Mouse (Mus musculus) cerebellum, adult 2 months (tissue): Measurements from ENCODE around the gene Tmem120b.

Experiments
- CTCF ChIP-seq: fragments of 200-500 bp; IDR thresholded peaks from 2 replicates; pipeline ENCODE4 v1.5.1; 2011; ENCODE audit warnings: low read depth, mild to moderate bottlenecking, control low read depth, low read length, moderate library complexity, borderline replicate concordance; ENCODE audit not compliant: insufficient read depth
- POLR2A ChIP-seq: fragments of 200-500 bp; IDR thresholded peaks from 2 replicates; pipeline ENCODE4 v1.6.1; 2011; ENCODE audit warnings: low read length, control low read depth, borderline replicate concordance; ENCODE audit not compliant: insufficient read depth

- TF ChIP-seq CTCF (no peak), POLR2A (no peak)
These were observed 36.6 kb downstream of the Tmem120b start for GRCm38 (mm10) chr5:123104769-123105168.
